In the genomic region with DNA sequence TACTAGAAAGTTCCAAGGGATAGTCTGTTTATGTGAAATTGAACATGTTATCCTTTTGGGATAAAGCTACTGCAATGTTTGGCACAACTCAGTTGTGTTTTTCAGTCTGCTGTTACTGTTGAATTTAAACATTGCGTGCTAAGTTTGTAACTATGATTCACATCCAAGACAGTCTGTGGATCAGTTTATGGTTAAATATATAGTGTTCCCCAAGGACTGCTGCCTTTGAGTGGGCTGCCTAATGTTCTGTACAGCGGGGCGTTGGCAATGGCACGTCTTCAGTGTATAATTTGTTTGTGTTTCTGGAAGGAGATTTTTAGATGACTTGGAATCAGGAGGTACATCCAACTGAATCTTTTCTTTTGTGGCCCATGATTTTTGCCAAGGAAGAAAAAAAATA, we compare ENCODE assay signal across 29 mouse cellular contexts. TPM values are rescaled to one million over a fixed set of nuclear protein-coding genes. Genes with fewer than 3 reads are reported as not detected.
A peak's percentile ranks its signal among the peaks of the same experiment; 100 is the strongest.
DNase-seq lines count a peak whose midpoint lies in the region; ATAC-seq and TF ChIP-seq lines count a peak whose summit lies in the region.
"Had no signal": no experiment of that assay in that cellular context is flagged by ENCODE, and none has a peak within 500 bp of the region (broad histone marks: within the 10 kb centered on the region; RNA-seq: fewer than 3 reads in every experiment).

No protein-coding gene starts in this region.

- no peak overlapping the region for H3K27ac ChIP-seq in limb, embryonic 14.5 days (replicated peaks; ENCODE audit: low read depth, low read length)
- H3K27ac ChIP-seq in limb, embryonic 10.5 days: no peak overlapping the region
- H3K27ac ChIP-seq: embryonic facial prominence, embryonic 12.5 days; forebrain, embryonic 12.5 days; forebrain, embryonic 15.5 days; gastrocnemius, adult 2 months; heart, embryonic 15.5 days; hindbrain, embryonic 10.5 days; hindbrain, embryonic 13.5 days had no signal

- H3K4me2 ChIP-seq in limb, embryonic 14.5 days (replicated peaks; ENCODE audit: low read depth, low read length, severe bottlenecking): no peak overlapping the region
- H3K4me2 ChIP-seq: embryonic facial prominence, embryonic 12.5 days; forebrain, embryonic 12.5 days; forebrain, embryonic 15.5 days; heart, embryonic 12.5 days; heart, embryonic 15.5 days; hindbrain, embryonic 13.5 days had no signal

- H3K9ac ChIP-seq in limb, embryonic 14.5 days (ENCODE audit: low read depth, low read length, severe bottlenecking): no peak overlapping the region
- H3K9ac ChIP-seq: embryonic facial prominence, embryonic 12.5 days; forebrain, embryonic 12.5 days; forebrain, embryonic 15.5 days; heart, embryonic 12.5 days; heart, embryonic 15.5 days; hindbrain, embryonic 13.5 days had no signal

- no peaks in the 10 kb centered on the region; the same call in none of the 2 replicates for H3K36me3 ChIP-seq in limb, embryonic 14.5 days (ENCODE audit: control insufficient read depth, insufficient read depth, low read length)
- H3K36me3 ChIP-seq in limb, embryonic 10.5 days: no peaks in the 10 kb centered on the region
- H3K36me3 ChIP-seq: embryonic facial prominence, embryonic 12.5 days; forebrain, embryonic 12.5 days; forebrain, embryonic 15.5 days; heart, embryonic 15.5 days; hindbrain, embryonic 10.5 days had no signal

- 84% methylated on average over 4 of the region's 4 CpGs for WGBS in limb, embryonic 14.5 days
- WGBS in limb, embryonic 10.5 days: 94% methylated on average over 4 of the region's 4 CpGs

- DNase-seq in frontal cortex, postnatal 25 days (ENCODE audit: low spot score in 2 of 2): no peak
- peak; percentile 14 for DNase-seq in limb, embryonic 14.5 days (ENCODE audit: low spot score)
- DNase-seq in limb, embryonic 10.5 days (ENCODE audit: low spot score): no peak
- peak; percentile 6 to 19 for DNase-seq in right cerebral cortex, adult 2 months (ENCODE audit: low spot score in 2 of 2)
- DNase-seq in right cerebral cortex, postnatal 36 days (ENCODE audit: low spot score in 2 of 2): no peak
- DNase-seq in heart, adult 18-20 months: no peak
- DNase-seq: adrenal gland, adult 2 months; adrenal gland, postnatal 14 days; B cell, adult 2 months; cerebellum, adult 11-12 months; cerebellum, adult 9-10 months; cerebellum, postnatal 14 days; gastrocnemius, adult 2 months; gastrocnemius, postnatal 14 days; heart, adult 11 months; heart, postnatal 10 days; heart, postnatal 36 days had no signal

- no peak overlapping the region for H3K4me3 ChIP-seq in limb, embryonic 14.5 days (replicated peaks; ENCODE audit: low read length)
- no peak overlapping the region for H3K4me3 ChIP-seq in limb, embryonic 10.5 days
- H3K4me3 ChIP-seq: embryonic facial prominence, embryonic 12.5 days; erythroblast, embryonic 14.5 days; forebrain, embryonic 12.5 days; forebrain, embryonic 15.5 days; gastrocnemius, adult 2 months; heart, embryonic 12.5 days; heart, embryonic 15.5 days; hindbrain, embryonic 10.5 days; hindbrain, embryonic 13.5 days had no signal

- H3K9me3 ChIP-seq in limb, embryonic 14.5 days (ENCODE audit: control insufficient read depth, low read length): no peaks in the 10 kb centered on the region
- H3K9me3 ChIP-seq in limb, embryonic 10.5 days (replicated peaks): no peaks in the 10 kb centered on the region
- H3K9me3 ChIP-seq: embryonic facial prominence, embryonic 12.5 days; forebrain, embryonic 12.5 days; forebrain, embryonic 15.5 days; G1E; heart, embryonic 12.5 days; heart, embryonic 15.5 days; hindbrain, embryonic 10.5 days; hindbrain, embryonic 13.5 days had no signal

- no peak for TF ChIP-seq POLR2A in limb, embryonic 14.5 days (IDR thresholded peaks at IDR 0.05; ENCODE audit: borderline replicate concordance, extremely low read depth, insufficient read depth, insufficient read length)

- H3K27me3 ChIP-seq in limb, embryonic 14.5 days (ENCODE audit: control insufficient read depth, insufficient read depth, low read length): no peaks in the 10 kb centered on the region
- no peaks in the 10 kb centered on the region for H3K27me3 ChIP-seq in limb, embryonic 10.5 days (ENCODE audit: low read depth, poor library complexity, severe bottlenecking)
- H3K27me3 ChIP-seq: CH12.LX; embryonic facial prominence, embryonic 12.5 days; forebrain, embryonic 12.5 days; forebrain, embryonic 15.5 days; heart, embryonic 12.5 days; heart, embryonic 15.5 days; hindbrain, embryonic 13.5 days had no signal

- peak; percentile 78 for ATAC-seq in frontal cortex, adult (ENCODE audit: low TSS enrichment)
- no peak for ATAC-seq in limb, embryonic 14.5 days (ENCODE audit: low FRiP score, low read depth)
- ATAC-seq: forebrain, embryonic 15.5 days; hindbrain, embryonic 16.5 days had no signal

- H3K4me1 ChIP-seq in limb, embryonic 14.5 days (ENCODE audit: control insufficient read depth, insufficient read depth, low read length): no peaks in the 10 kb centered on the region
- H3K4me1 ChIP-seq in limb, embryonic 10.5 days: no peaks in the 10 kb centered on the region
- H3K4me1 ChIP-seq: embryonic facial prominence, embryonic 12.5 days; forebrain, embryonic 12.5 days; forebrain, embryonic 15.5 days; heart, embryonic 12.5 days; heart, embryonic 15.5 days; hindbrain, embryonic 10.5 days; hindbrain, embryonic 13.5 days had no signal

RNA-seq across cellular contexts. Expression of a gene that starts 36.2 kb away (rescaled TPM):
- polyA plus RNA-seq in limb, embryonic 14.5 days (2012; rRNA removed): 49.0 and 75.1 TPM in 2 replicates
- polyA plus RNA-seq in limb, embryonic 14.5 days (2014; fragmentation: Nextera tagmentation; extraction: Ambion mirVana): 85.4 and 86.7 TPM in 2 replicates
- 88.0 and 93.5 TPM in 2 replicates for polyA plus RNA-seq in limb, embryonic 10.5 days (2016; fragmentation: Nextera tagmentation; extraction: Ambion mirVana)
- total RNA-seq in heart, adult 18-20 months (2021): 10 to 100 TPM; 84.1 to 89.4 TPM

RNA-seq across cellular contexts. Expression of a gene that starts 36.2 kb away (rescaled TPM):
- polyA plus RNA-seq in limb, embryonic 14.5 days (2012; rRNA removed): 29.2 and 30.5 TPM in 2 replicates
- 40.8 and 43.4 TPM in 2 replicates for polyA plus RNA-seq in limb, embryonic 14.5 days (2014; fragmentation: Nextera tagmentation; extraction: Ambion mirVana)
- 33.0 and 37.2 TPM in 2 replicates for polyA plus RNA-seq in limb, embryonic 10.5 days (2016; fragmentation: Nextera tagmentation; extraction: Ambion mirVana)
- 10 to 100 TPM; 12.1 to 12.7 TPM for total RNA-seq in heart, adult 18-20 months (2021)

Comparison
In these comparisons a context has a peak if more than half of its experiments do, and no peak if none do; other contexts are left out.
1. DNase-seq: peak in limb, embryonic 14.5 days (single experiment) and right cerebral cortex, adult 2 months (2 of 2); none in frontal cortex, postnatal 25 days (0 of 2), limb, embryonic 10.5 days (single experiment), right cerebral cortex, postnatal 36 days (0 of 2) and heart, adult 18-20 months (0 of 2).